Mouse (Mus musculus) kidney, adult 8-10 months (tissue): ENCODE results near the gene Derl3.

Experiments
- DNase-seq, 2 experiments: peaks; one replicate each; pipeline ENCODE4 v3.0.0; 2022

The Derl3 gene

GRCm38 (mm10) chr10:75919026-75919425, 25.8 kb downstream of the Derl3 start:
- no peak for DNase-seq

DNA sequence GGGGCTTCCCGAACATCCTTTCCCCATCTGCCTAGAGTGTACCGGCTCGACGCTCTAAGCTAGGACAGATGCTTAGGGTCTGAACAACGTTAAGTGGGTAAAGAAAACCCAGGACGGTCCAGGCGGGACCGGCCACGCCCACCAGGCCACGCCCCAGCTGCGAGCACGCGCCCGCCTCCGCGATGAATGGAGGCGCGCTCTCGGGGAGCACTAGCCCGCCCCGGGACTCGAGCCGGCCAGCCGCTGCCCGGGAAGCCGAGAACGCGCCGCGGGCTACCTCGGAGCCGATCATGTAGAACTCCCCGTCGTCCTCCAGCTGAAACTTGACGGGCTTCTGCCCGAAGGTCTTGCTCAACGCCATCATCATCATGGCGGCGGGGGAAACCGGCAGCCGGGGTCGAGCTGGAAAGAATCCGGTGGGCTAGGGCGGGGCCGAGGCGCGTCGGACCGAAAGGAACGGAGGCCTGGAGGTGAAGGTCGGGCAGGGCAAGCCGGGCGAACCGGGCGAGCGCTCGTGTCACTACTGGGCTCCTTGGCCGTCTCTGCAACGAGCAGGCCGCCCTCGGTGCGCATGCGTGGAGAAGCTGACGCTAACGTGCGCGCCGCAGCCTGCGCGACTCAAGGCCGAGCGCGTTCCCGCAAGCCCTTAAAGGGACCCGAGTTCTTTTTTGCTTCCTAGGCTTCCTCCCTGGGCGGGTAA, 28.0 kb downstream of the Derl3 start, which contains the start of gene Smarcb1:
Gene Smarcb1 (minus strand): TSS at position 592 of the 700 bp plus-strand sequence.
- DNase-seq, result peak; percentile 95 to 96

DNA sequence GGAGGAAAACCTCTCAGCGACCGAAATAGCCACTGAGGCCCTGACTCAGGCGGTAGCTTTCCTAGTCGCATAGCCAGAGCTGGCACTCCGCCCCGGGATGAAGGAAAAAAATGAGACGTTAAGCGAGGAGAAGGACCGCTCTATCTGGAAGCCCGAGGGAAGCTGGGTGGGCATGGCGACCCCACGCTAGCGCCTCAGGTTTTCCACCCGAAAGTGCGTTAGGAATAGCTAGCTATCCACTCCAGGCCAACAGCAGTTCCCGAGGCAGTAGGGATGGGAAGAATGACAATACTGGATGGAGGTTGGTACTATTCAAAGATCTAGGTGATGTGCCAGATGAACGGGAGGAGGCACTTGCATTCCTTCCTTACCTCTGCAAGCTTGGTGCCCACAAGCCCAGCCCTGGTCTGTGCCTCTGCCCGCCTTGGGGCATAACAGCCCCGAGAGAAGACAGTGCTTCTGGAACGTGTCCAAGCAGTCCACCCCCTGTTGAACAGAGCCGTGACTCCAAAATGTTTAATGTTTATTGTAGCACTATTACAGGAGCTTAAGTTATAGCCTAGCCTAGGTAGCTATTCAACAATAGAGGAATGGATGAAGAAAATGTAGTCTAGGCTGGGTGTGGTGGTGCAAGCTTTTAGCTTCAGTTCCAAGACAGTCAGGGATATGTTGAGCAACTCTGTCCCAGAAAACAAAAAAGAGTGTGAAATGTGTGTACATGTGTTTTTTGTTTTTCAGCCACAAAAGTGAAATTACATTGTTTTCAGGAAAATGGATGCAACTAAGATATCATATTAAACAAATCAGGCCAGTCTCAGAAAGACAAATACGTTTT, 28.7 kb downstream of the Derl3 start:
- DNase-seq, result peak in 1 of 2 experiments; percentile 32

GRCm38 (mm10) chr10:75924324-75924723, 31.1 kb downstream of the Derl3 start:
- peak in 1 of 2 experiments; percentile 28 for DNase-seq

GRCm38 (mm10) chr10:75926396-75926795, 33.2 kb downstream of the Derl3 start:
- no peak for DNase-seq

- no peak for DNase-seq
Observed at GRCm38 (mm10) chr10:75930304-75930703, 37.1 kb downstream of the Derl3 start.

DNA sequence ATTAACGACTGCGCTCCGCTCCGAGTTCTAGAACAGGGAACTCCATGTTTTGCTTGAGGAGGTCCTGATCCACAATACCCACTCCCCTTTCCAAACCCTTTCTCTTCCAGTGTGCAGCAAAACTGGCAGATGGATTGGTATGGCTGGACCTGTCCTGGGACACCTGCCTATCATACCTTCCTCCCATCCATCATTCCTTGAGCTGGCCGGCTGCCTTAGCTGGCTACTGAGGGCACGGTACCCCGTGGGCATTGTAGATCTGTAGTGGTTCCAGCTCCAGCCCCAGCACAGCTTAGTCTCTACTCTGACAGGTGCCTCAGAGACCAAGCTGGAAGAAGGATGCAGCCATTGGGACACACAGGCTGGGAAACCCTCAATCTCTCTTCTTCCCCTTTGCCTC, 38.1 kb downstream of the Derl3 start:
- no peak for DNase-seq

DNA sequence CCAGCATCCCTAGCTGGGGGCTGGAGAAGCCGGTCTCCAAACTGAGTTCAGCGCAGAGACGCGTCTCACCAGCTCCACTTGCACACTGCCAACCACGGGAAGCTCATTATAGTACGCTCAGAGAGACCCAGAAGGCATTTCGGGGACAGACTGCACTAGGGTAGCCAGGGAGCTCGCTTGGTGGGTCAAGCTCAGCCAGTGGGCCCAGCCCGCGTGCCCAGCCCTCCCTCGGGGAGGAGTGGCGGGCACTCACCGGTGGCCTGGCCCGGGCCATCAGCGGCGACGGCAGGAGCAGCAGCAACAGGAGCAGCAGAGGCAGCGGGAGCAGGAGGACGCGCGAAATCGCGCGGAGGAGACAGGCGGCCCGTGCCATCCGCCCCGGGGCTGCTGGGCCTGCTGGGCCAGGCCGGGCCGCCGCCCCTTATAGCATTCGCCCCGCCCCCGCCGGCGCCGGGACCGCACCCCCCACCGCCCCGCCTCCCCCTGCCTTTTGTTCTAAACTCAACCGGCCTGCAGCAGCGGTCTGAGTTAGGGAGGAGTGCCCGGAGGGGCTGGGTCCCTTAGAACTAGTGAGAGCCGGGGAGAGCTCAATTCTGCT, 39.0 kb downstream of the Derl3 start:
- DNase-seq, result no peak

GRCm38 (mm10) chr10:75932891-75933290, 39.7 kb downstream of the Derl3 start, which contains the start of gene Chchd10:
TSS of gene Chchd10 (plus strand) at chr10:75933130.
- no peak for DNase-seq

DNA sequence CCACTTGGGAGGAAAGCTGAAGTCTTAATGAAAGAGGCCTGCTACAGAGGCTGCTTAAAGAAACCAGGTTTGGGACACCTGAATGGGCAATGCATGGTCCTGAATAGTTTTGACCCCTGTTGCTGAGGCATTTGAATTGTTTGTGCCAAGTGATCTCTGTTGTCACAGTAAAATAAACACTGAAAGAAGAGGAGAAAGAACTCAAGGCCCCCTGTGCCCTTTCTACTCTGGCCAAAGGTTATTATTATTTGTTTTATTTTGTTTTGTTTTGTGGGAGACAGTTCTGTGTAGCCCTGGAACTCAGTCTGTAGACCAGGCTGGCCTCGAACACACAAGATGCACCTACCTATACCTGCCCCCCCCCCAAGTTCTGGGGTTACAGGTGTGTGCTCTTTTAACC, 41.8 kb downstream of the Derl3 start:
- DNase-seq, result no peak

- DNase-seq, result peak; percentile 89 to 92
Observed at GRCm38 (mm10) chr10:75935680-75936541, 42.7 kb downstream of the Derl3 start, which contains the start of gene Mmp11. TSS of gene Mmp11 (minus strand) at chr10:75936496.

DNA sequence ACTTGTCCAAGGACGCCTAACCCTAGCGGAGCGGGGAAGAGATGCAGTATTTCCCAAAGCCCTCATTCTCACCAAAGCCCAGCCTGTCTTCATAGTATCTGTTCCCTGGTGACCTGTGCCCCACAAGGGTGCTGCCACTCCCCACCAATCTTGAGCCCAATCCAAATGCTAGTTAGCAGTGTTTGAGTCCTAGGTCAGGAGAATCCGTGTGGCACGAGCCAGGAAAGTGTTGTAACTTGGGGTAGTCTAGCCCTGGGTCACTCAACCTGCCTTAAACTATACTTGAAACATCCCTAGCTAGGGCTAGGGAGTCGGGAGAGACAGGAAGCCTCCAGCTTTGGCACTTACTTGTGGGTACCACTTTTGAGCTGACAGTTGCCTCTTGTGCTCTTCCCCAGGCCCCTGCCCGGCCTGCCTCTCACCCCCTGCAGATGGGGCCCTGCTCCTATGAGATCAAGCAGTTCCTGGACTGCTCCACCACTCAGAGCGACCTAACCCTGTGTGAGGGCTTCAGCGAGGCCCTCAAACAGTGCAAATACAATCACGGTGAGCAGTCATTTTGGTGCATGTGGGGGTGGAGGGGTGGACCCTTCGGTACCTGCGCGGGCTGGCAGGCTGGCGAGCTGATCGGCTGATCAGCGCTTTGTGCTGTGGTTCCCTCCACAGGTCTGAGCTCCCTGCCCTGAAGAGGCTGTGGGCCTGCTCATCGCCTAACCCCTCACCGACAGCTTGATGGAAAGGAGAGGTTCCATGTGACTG, 43.9 kb downstream of the Derl3 start:
- no peak for DNase-seq

- no peak for DNase-seq
Observed at GRCm38 (mm10) chr10:75937851-75938643, 44.8 kb downstream of the Derl3 start.

DNA sequence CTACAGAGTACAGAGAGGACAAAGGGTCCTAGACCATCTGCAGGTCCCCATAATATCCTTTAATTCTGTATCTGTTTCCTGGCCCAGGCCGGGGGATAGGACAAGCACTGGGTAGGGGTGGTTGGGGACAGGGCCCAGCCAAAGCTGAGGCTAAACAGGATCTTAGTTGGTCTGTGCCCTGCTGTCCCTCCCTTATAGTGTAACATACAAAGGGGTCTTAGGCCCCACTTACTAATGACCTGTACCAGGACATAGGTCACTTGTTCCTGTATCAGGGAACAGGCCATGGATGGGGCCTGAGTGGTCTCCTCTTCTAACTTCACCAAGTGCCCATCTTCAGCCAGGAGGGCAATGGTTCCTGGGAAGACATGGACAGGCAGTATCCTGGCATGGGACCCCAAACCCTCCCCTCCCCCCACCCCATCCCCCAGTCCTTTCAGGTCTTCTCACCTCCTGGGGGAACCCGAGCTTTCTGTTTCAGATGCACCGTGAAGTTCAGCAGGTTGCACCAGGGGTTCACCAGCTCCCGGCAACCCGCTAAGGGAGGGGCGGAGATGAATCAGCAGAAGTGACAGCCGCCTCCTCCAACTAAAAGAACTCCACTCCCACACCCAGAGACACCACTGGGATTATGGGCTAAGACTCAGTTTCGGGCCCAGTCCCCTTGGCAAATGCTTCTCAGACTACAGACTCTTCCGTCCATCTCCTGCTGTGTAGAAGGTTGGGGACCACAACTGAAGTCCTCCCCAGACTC, 46.4 kb downstream of the Derl3 start:
- DNase-seq, result no peak

DNA sequence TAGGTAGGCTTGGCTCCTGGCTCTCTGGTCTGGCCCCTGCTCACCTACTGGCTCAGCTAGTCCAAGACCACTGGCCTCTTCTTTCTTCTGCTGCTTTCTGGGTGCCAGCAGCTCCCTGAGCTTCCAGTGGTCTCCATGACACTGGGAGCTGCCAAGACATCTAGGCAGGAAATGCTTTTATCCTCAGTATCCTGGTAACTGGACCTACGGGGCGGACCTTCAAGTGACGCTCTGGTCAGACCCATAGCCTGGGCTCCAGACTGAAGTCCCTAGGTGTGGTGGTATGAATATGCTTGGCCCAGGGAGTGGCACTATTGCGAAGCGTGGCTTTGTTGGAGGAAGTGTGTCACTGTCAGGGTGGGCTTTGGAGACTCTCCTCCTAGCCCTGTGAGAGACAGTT, 47.3 kb downstream of the Derl3 start, which contains the start of gene Gm867:
Gene Gm867 (minus strand): TSS at position 153 of the 400 bp plus-strand sequence.
- no peak for DNase-seq

DNA sequence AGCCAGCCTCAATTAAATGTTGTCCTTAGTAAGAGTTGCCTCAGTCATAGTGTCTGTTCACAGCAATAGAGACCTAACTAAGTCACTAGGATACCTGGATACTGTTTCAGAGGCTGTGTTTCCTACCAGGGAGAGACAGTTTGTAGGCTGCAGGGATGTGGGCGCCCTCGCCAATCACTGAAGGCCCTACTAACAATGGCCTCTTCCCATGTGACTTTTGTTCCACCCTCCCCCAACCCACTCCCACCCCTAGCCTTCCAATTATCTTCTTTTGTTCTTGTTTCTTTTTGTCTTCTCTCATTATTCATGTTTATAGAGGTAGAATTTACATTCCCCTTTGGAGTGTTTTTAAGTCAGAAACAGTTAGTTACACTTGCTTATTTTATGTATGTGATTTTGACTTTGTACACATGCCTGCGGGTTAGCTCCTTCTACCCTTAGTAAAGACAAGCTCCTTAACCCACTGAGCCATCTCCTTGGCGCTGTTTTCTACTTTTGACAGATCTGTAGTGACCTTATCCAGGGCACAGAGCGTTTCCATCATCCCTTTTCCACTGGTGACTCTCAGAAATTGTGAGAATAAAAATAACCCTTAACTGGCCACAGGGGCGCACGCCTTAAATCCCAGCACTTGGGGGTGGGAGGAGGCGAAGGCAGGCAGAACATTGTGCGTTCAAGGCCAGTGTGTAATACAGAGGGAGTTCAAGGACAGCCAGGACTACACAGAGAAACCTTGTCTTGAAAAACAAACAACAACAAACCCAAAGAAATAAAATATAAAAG, 48.0 kb downstream of the Derl3 start:
- no peak for DNase-seq

GRCm38 (mm10) chr10:75942736-75943477, 49.7 kb downstream of the Derl3 start, which contains the start of gene Vpreb3:
TSS of gene Vpreb3 (plus strand) at chr10:75943057.
- DNase-seq, result no peak

DNA sequence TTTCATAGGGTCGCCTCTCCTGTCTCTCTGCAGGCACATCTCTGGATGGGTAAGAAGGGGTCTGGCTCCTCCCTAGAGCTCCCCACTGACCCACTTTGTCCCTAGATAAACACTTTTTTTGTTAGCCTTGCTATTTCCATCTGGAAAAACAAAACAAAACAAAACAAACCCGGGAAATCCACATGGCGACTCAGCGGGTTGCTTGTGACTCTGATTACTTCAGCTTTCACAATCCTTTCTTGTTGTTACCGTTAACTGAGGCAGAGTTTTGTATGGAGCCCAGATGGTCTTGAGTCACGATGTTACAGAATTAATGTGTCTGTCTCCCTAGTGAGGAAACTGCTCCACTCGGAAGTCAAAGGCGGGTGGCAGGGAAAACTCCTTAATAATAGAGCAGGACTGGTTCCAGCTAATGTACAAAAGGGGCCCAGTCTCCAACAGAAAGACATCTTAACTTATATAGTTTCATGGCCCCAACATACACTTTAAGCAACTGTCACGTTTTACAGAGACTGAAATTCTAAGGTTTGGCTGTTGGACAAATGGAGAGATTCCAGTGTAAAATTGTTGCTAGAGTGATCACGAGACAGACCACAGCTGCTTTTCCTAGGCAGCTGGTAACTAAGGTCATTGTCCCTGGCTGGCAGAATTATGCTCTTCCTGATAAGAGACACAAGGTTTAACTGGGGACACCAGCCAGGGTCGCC, 51.0 kb downstream of the Derl3 start:
- no peak for DNase-seq
